ENCODE assay signal across 19 mouse cellular contexts in genomic region chr9:9160736-9161135, GRCm38 (mm10).
"Had no signal": no experiment of that assay in that cellular context is flagged by ENCODE, and none has a peak within 500 bp of the region (broad histone marks: within the 10 kb centered on the region; RNA-seq: fewer than 3 reads in every experiment).

No protein-coding gene starts in this region.

- H3K4me2 ChIP-seq: lung, embryonic 14.5 days; midbrain, embryonic 12.5 days; neural tube, embryonic 13.5 days; neural tube, embryonic 15.5 days had no signal

- H3K9ac ChIP-seq: lung, embryonic 14.5 days; midbrain, embryonic 12.5 days; neural tube, embryonic 13.5 days; neural tube, embryonic 15.5 days had no signal

- H3K9me3 ChIP-seq: midbrain, embryonic 10.5 days; midbrain, embryonic 12.5 days; neural tube, embryonic 13.5 days; neural tube, embryonic 15.5 days had no signal

- ATAC-seq: midbrain, embryonic 16.5 days had no signal

- DNase-seq: lung, adult 18-20 months; lung, embryonic 14.5 days; lung, postnatal 10 days; lung, postnatal 4 days; midbrain, embryonic 14.5 days; retina, postnatal 1 day; right cerebral cortex, adult 18-20 months; right cerebral cortex, postnatal 25 days; right cerebral cortex, postnatal 4 days; spleen, adult 18-20 months; thymus, adult 18-20 months; thymus, postnatal 14 days; thymus, postnatal 4 days had no signal

- H3K27ac ChIP-seq: midbrain, embryonic 10.5 days; midbrain, embryonic 12.5 days; neural tube, embryonic 13.5 days; neural tube, embryonic 15.5 days had no signal

- H3K27me3 ChIP-seq: midbrain, embryonic 12.5 days; neural tube, embryonic 13.5 days; neural tube, embryonic 15.5 days had no signal

- H3K4me3 ChIP-seq: midbrain, embryonic 10.5 days; midbrain, embryonic 12.5 days; myocyte; neural tube, embryonic 13.5 days; neural tube, embryonic 15.5 days had no signal

- H3K4me1 ChIP-seq: midbrain, embryonic 10.5 days; midbrain, embryonic 12.5 days; neural tube, embryonic 15.5 days had no signal

- H3K36me3 ChIP-seq: midbrain, embryonic 10.5 days; midbrain, embryonic 12.5 days; neural tube, embryonic 13.5 days; neural tube, embryonic 15.5 days had no signal
